Mouse (Mus musculus): Measurements from ENCODE around the gene Atxn1. TPM values are rescaled to one million over a fixed set of nuclear protein-coding genes. Genes with fewer than 3 reads are reported as not detected.

Gene Atxn1
- total RNA-seq, 2 experiments from 2014 or later, result 145 to 169 TPM

- no peak for DNase-seq (ENCODE audit: low spot score in 2 of 2)
- intact Hi-C loops (cut with DNase I), result no loop called here
Observed at GRCm38 (mm10) chr13:45722885-45723284, 241.9 kb downstream of the Atxn1 start.

DNA sequence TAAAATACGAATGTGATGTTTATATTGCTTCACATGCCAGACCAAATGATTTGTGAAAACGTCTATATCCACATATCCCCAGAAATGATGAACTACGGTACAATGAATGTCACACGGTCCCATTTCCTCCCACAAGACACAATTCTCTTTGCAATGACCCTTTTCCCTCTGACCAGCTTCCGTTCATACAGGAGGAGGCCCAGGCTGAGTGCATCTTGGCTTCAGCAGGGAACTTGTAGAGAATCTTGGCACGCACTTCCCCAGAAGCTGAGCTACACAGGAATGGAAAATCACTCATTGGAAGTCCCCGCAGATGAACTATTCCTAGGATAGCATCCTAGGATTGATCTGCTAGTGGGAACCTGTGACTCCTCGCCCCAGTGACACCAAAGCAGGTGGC is 243.2 kb downstream of the Atxn1 start:
- DNase-seq (ENCODE audit: low spot score in 2 of 2), result peak; percentile 30 to 37
- intact Hi-C loops (cut with DNase I), result no loop called here

GRCm38 (mm10) chr13:45718850-45719249 is 246.0 kb downstream of the Atxn1 start:
- DNase-seq (ENCODE audit: low spot score in 2 of 2), result no peak
- intact Hi-C loops (cut with DNase I), result no loop called here

GRCm38 (mm10) chr13:45715583-45716180 is 249.1 kb downstream of the Atxn1 start:
- intact Hi-C loops (cut with DNase I), result no loop called here
- no peak for DNase-seq (ENCODE audit: low spot score in 2 of 2)

- intact Hi-C loops (cut with DNase I), result no loop called here
- no peak for DNase-seq (ENCODE audit: low spot score in 2 of 2)
Observed at GRCm38 (mm10) chr13:45710041-45710440, 254.8 kb downstream of the Atxn1 start.

- DNase-seq (ENCODE audit: low spot score in 2 of 2), result peak; percentile 51 to 64
- intact Hi-C loops (cut with DNase I), result no loop called here
Observed at GRCm38 (mm10) chr13:45709402-45709801, 255.4 kb downstream of the Atxn1 start.

DNA sequence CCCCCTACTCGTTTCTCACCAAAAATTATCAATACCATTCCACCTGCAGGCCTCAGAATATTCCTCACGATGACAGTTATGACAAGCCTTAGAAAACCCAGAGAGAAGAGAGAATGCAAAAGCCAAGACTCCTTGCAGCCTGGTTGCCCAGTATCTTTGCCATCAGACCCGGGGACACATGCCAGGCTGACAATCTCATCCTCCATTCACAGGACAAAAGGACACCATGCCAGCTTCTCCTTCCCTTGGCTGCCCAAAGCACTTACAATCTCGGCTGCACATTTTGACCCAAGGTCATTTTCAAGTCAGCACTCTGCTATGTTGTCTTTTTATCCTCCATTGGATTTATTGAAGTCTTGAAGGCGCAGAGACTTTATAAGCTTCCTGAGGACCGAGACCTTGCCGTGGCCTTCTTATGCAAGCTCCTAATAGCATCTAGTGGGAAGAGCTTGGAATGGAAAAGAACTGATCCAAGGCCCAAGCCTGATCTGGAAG is 263.5 kb downstream of the Atxn1 start:
- DNase-seq (ENCODE audit: low spot score in 2 of 2), result no peak
- intact Hi-C loops (cut with DNase I), result no loop called here

- intact Hi-C loops (cut with DNase I), result no loop called here
Observed at GRCm38 (mm10) chr13:45698982-45699381, 265.8 kb downstream of the Atxn1 start.

DNA sequence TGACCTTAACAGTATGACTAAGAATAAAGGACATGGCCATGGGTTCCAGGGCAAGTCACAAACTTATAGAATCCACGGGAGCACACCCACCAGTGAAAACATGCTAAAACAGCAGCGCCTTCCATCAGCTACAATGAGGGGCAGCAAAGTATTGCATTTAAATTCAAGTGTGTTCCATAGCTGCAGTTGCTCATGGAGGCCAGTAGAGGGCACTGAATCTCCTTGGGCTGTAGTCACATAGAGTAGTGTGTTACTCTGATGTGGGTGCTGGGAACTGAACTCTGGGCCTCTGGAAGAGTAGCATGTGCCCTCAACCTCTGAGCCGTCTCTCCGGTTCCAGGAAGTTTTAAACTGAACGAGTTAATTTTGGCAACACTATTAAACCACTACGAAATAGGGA is 268.8 kb downstream of the Atxn1 start:
- intact Hi-C loops (cut with DNase I), result no loop called here

More at GRCm38 (mm10) chr13:45698982-45699381, 265.8 kb downstream of the Atxn1 start:
- no peak for DNase-seq (ENCODE audit: low spot score in 2 of 2)

GRCm38 (mm10) chr13:45694921-45695437 is 269.8 kb downstream of the Atxn1 start:
- intact Hi-C loops (cut with DNase I), result no loop called here
- DNase-seq (ENCODE audit: low spot score in 2 of 2), result no peak

More for the DNA sequence above, 268.8 kb downstream of the Atxn1 start:
- DNase-seq (ENCODE audit: low spot score in 2 of 2), result no peak

- no peak for DNase-seq (ENCODE audit: low spot score in 2 of 2)
- intact Hi-C loops (cut with DNase I), result no loop called here
Observed at GRCm38 (mm10) chr13:45693953-45694352, 270.9 kb downstream of the Atxn1 start.

GRCm38 (mm10) chr13:45693534-45693933 is 271.3 kb downstream of the Atxn1 start:
- no peak for DNase-seq (ENCODE audit: low spot score in 2 of 2)
- intact Hi-C loops (cut with DNase I), result no loop called here

- no peak for DNase-seq (ENCODE audit: low spot score in 2 of 2)
- intact Hi-C loops (cut with DNase I), result no loop called here
Observed at GRCm38 (mm10) chr13:45693126-45693525, 271.7 kb downstream of the Atxn1 start.

GRCm38 (mm10) chr13:45692440-45692839 is 272.4 kb downstream of the Atxn1 start:
- intact Hi-C loops (cut with DNase I), result no loop called here

GRCm38 (mm10) chr13:45690426-45690825 is 274.4 kb downstream of the Atxn1 start:
- no peak for DNase-seq (ENCODE audit: low spot score in 2 of 2)
- intact Hi-C loops (cut with DNase I), result no loop called here

More at GRCm38 (mm10) chr13:45692440-45692839, 272.4 kb downstream of the Atxn1 start:
- no peak for DNase-seq (ENCODE audit: low spot score in 2 of 2)

- intact Hi-C loops (cut with DNase I), result no loop called here
- no peak for DNase-seq (ENCODE audit: low spot score in 2 of 2)
Observed at GRCm38 (mm10) chr13:45688864-45689263, 275.9 kb downstream of the Atxn1 start.

DNA sequence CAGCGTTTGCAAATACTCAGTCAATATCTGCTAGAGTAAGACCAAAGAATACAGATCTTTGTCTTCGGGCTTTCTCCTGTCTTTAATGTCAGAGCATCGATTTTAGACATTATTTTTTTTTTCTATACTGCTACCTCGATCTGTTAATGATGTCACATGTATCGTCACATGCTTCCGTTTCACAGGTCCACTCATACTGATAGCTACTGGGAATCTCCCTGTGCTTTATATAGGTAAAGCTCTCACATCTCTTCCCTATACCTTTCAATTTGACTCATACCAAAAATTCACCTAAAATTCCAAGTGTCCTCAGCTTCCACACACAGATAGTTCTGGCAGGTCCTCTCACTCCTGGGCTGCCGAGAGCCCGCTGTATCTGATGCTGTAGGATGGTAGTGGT is 277.2 kb downstream of the Atxn1 start:
- intact Hi-C loops (cut with DNase I), result no loop called here

GRCm38 (mm10) chr13:45686309-45686582 is 278.6 kb downstream of the Atxn1 start:
- intact Hi-C loops (cut with DNase I), result no loop called here
- DNase-seq (ENCODE audit: low spot score in 2 of 2), result no peak

More for the DNA sequence above, 277.2 kb downstream of the Atxn1 start:
- no peak for DNase-seq (ENCODE audit: low spot score in 2 of 2)

- intact Hi-C loops (cut with DNase I), result no loop called here
- no peak for DNase-seq (ENCODE audit: low spot score in 2 of 2)
Observed at GRCm38 (mm10) chr13:45685575-45686308, 279.1 kb downstream of the Atxn1 start.

DNA sequence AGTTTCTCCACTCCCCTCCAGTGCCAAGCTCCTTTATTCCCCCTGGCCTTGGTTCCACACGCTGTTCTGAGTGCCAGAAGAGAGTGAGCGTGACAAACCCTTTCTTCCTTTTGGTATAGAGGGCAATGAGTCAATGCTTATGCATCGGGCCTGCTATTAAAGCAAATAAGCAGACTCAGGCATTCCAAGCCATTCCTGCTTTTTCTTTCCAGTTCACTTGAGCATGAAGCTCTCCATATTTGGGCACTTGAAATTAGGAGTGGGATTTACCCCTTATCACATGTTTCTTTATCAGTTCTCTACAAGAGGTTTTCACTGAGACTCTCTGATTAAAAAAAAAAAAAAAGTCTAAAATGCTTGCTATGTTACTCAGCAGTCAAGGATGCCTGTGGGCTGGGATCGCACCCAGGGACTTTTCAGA is 279.9 kb downstream of the Atxn1 start:
- intact Hi-C loops (cut with DNase I), result no loop called here
- DNase-seq (ENCODE audit: low spot score in 2 of 2), result no peak

DNA sequence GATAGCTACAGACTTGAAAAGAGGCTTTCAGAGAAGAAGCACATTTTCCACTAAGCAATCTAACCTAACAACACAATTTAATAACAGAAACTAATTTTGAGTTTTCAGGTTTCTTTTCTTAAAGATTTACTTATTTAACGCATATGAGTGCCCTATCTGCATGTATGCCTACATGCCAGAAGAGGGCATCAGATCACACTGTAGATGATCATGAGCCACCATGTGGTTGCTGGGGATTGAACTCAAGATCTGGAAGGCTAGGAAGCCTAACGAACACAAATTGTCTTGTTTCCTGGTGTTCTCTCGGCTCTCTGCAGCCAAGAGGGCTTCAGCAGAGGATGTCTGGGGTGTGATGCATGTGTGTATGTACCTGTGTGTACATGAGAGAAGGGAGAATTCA is 280.8 kb downstream of the Atxn1 start:
- DNase-seq (ENCODE audit: low spot score in 2 of 2), result no peak
- intact Hi-C loops (cut with DNase I), result no loop called here
